Mouse (Mus musculus): ENCODE data around the gene Olfm3. TPM values are rescaled to one million over a fixed set of nuclear protein-coding genes. Genes with fewer than 3 reads are reported as not detected.

The Olfm3 gene
- 0.04 and 0.07 TPM in 2 replicates for polyA plus RNA-seq (2012; rRNA removed)

DNA sequence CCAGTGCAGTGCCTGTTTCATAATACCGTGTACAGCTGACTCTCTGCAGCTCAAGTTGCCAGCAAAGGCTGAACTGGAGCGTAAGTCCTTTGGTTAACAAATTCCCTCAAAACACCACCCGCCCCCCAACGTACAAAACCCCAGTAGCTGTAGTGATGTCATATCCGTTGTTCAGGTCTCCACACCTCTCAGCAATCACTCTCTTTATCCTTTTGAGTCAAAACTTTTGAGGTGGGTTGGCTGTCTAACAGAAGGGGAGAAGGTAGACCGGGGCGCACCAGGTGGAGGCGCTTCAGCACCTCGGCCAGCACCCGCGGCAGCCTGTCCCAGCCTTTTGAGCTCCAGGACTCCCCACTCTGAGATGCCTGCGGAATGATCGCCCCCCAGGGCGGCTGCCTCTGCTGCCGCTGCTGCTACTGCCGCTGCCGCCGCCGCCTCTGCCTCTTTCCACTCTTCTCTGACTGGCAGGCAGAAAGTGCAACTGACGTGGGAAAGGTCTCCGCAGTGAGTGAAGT, at the start of gene Olfm3:
Gene Olfm3, plus strand, starts transcription at position 155 of the 515 bp plus-strand sequence.
- no peak for DNase-seq
- Histone ChIP-seq H3K4me1 (replicated peaks; ENCODE audit: control insufficient read depth, insufficient read depth, low read length) (no peaks in the 10 kb centered on the region), H3K27ac (ENCODE audit: control insufficient read depth, insufficient read depth, low read length) (no peak within 1 kb of the TSS), H3K27me3 (ENCODE audit: control insufficient read depth, insufficient read depth, low read length) (no peaks in the 10 kb centered on the region), H3K4me3 (ENCODE audit: control insufficient read depth, insufficient read depth, low read length) (no peak within 1 kb of the TSS), H3K36me3 (ENCODE audit: control insufficient read depth, insufficient read depth, low read length) (no peaks in the 10 kb centered on the region)
- no peak for TF ChIP-seq POLR2A (IDR thresholded peaks at IDR 0.05; ENCODE audit: control insufficient read depth, extremely low read depth, insufficient read depth, low read length, poor library complexity)
- no peak for TF ChIP-seq CTCF (IDR thresholded peaks at IDR 0.05; ENCODE audit: borderline replicate concordance, control insufficient read depth, extremely low read depth, insufficient read depth, low read length, poor library complexity)
- 10% methylated on average over 21 of the region's 21 CpGs for WGBS

DNA sequence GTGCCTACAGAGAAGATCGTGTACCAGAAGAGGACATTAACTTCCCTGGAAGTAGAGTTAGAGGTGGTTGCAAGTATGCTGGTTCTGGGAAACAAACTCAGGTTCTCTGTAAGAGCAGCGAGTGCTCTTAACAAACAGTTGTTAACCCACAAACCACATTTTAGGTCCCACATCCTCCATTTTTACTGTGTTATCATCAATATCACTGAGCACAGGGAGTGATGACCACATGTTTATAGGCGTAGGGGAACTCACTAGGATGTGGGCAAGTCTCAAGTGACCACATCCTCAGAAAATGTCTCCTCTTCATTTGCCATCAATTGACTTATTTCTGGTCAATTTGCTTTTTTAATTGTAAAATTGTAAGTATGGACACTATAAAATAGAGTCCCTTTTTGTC, 14.1 kb upstream of the Olfm3 start:
- no peak for TF ChIP-seq CTCF (IDR thresholded peaks at IDR 0.05; ENCODE audit: borderline replicate concordance, control insufficient read depth, extremely low read depth, insufficient read depth, low read length, poor library complexity)
- no peak for TF ChIP-seq POLR2A (IDR thresholded peaks at IDR 0.05; ENCODE audit: control insufficient read depth, extremely low read depth, insufficient read depth, low read length, poor library complexity)
- 5% methylated on average over 3 of the region's 3 CpGs for WGBS
- DNase-seq: no peak
- no peaks in the 10 kb centered on the region for H3K27me3 ChIP-seq (ENCODE audit: control insufficient read depth, insufficient read depth, low read length)
- H3K4me1 ChIP-seq (replicated peaks; ENCODE audit: control insufficient read depth, insufficient read depth, low read length): no peaks in the 10 kb centered on the region
- H3K27ac ChIP-seq (ENCODE audit: control insufficient read depth, insufficient read depth, low read length): no peak overlapping the region
- H3K4me3 ChIP-seq (ENCODE audit: control insufficient read depth, insufficient read depth, low read length): no peak overlapping the region
- H3K36me3 ChIP-seq (ENCODE audit: control insufficient read depth, insufficient read depth, low read length): no peaks in the 10 kb centered on the region

DNA sequence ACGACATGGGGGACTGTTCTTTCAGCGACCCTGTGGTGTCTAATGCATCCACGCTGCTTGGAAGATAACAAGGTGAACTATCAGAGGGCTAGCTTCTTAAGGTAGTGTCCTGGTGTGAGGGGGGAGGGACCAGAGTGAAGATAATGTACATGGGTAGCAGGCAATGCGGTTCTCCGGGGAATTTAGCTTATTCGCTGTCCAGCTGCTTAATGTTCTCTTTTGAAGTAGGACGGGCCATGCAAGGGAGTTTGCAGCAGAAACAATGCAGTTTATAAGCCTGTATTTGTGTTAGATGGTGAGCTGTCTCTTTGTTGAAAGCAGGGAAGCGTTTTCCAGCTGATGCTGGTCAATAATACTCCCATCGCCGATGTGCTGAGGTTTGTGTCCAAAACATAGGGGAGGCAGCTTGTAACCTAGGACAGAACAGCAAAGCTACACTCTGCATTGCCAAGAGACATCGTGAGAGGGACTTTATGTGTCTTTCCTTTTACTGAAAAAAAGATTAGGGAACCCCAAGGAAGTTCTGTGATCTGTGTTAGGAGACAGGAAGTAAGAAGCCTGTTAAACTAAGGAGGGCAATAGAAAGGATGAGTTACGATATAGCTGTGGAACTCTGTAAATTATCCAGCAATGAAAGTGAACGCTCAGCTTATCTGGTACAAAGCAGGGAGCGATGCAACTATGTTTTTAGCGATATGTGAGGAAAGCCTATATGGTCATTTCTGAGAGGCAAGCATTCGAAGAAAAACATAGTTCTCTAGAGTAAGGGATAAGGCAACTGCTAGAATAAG, 950 bp downstream of the Olfm3 start:
- no peak for DNase-seq
- 26% methylated on average over 16 of the region's 16 CpGs for WGBS
- no peak overlapping the region for H3K27ac ChIP-seq (ENCODE audit: control insufficient read depth, insufficient read depth, low read length)
- H3K4me1 ChIP-seq (replicated peaks; ENCODE audit: control insufficient read depth, insufficient read depth, low read length): no peaks in the 10 kb centered on the region
- no peak for TF ChIP-seq POLR2A (IDR thresholded peaks at IDR 0.05; ENCODE audit: control insufficient read depth, extremely low read depth, insufficient read depth, low read length, poor library complexity)
- no peak for TF ChIP-seq CTCF (IDR thresholded peaks at IDR 0.05; ENCODE audit: borderline replicate concordance, control insufficient read depth, extremely low read depth, insufficient read depth, low read length, poor library complexity)
- H3K4me3 ChIP-seq (ENCODE audit: control insufficient read depth, insufficient read depth, low read length): no peak overlapping the region
- H3K27me3 ChIP-seq (ENCODE audit: control insufficient read depth, insufficient read depth, low read length): no peaks in the 10 kb centered on the region
- no peaks in the 10 kb centered on the region for H3K36me3 ChIP-seq (ENCODE audit: control insufficient read depth, insufficient read depth, low read length)

GRCm38 (mm10) chr3:114907537-114907936, 3.7 kb downstream of the Olfm3 start:
- Histone ChIP-seq H3K36me3 (ENCODE audit: control insufficient read depth, insufficient read depth, low read length) (no peaks in the 10 kb centered on the region), H3K4me3 (ENCODE audit: control insufficient read depth, insufficient read depth, low read length) (no peak overlapping the region), H3K27me3 (ENCODE audit: control insufficient read depth, insufficient read depth, low read length) (no peaks in the 10 kb centered on the region), H3K27ac (ENCODE audit: control insufficient read depth, insufficient read depth, low read length) (no peak overlapping the region), H3K4me1 (replicated peaks; ENCODE audit: control insufficient read depth, insufficient read depth, low read length) (no peaks in the 10 kb centered on the region)
- no peak for DNase-seq
- TF ChIP-seq POLR2A (IDR thresholded peaks at IDR 0.05; ENCODE audit: control insufficient read depth, extremely low read depth, insufficient read depth, low read length, poor library complexity) (no peak), CTCF (IDR thresholded peaks at IDR 0.05; ENCODE audit: borderline replicate concordance, control insufficient read depth, extremely low read depth, insufficient read depth, low read length, poor library complexity) (no peak)

DNA sequence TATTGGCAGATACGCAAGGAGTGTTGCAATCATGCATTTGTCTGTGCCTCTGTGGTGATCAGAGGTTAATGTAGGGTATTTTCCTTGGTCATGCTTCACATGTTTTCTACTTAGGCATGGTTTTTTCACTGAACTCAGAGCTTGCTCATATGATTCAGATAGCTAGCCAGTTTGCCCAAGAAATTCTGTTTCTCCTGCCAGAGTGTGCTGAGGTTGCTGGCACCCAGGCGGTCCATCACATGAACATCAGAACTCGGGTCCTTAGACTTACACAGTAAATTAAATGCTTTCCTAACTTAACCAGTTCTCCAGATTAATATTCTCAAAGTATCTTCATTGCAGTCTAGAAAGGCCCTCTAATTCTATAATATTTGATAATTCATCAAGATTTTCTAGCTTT, 5.0 kb downstream of the Olfm3 start:
- WGBS: 86% methylated on average over 3 of the region's 3 CpGs
- Histone ChIP-seq H3K4me3 (ENCODE audit: control insufficient read depth, insufficient read depth, low read length) (no peak overlapping the region), H3K36me3 (ENCODE audit: control insufficient read depth, insufficient read depth, low read length) (no peaks in the 10 kb centered on the region), H3K27me3 (ENCODE audit: control insufficient read depth, insufficient read depth, low read length) (no peaks in the 10 kb centered on the region), H3K27ac (ENCODE audit: control insufficient read depth, insufficient read depth, low read length) (no peak overlapping the region), H3K4me1 (replicated peaks; ENCODE audit: control insufficient read depth, insufficient read depth, low read length) (no peaks in the 10 kb centered on the region)
- no peak for DNase-seq
- TF ChIP-seq CTCF (IDR thresholded peaks at IDR 0.05; ENCODE audit: borderline replicate concordance, control insufficient read depth, extremely low read depth, insufficient read depth, low read length, poor library complexity) (no peak), POLR2A (IDR thresholded peaks at IDR 0.05; ENCODE audit: control insufficient read depth, extremely low read depth, insufficient read depth, low read length, poor library complexity) (no peak)

DNA sequence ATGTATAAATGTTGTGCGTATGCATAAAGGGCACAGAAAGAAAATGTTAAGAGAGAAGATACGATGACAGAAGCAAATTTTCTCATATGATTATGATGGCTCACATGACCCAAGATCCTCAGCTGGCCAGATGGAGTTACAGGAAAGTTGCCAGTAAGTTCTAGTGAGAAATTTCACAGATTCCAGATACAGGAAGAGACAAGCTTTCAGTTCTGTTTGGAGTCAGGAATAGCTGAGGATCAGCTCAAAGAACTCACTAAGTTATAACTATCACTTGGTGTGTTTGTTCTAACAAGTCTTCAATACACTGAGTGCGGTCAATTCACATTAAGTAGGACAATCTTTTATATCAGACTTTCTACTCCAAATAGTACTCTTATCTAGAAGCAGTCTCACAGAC, 16.2 kb downstream of the Olfm3 start:
- WGBS: 93% methylated on average over 3 of the region's 3 CpGs
- no peaks in the 10 kb centered on the region for H3K4me1 ChIP-seq (replicated peaks; ENCODE audit: control insufficient read depth, insufficient read depth, low read length)
- TF ChIP-seq CTCF (IDR thresholded peaks at IDR 0.05; ENCODE audit: borderline replicate concordance, control insufficient read depth, extremely low read depth, insufficient read depth, low read length, poor library complexity): no peak
- TF ChIP-seq POLR2A (IDR thresholded peaks at IDR 0.05; ENCODE audit: control insufficient read depth, extremely low read depth, insufficient read depth, low read length, poor library complexity): no peak
- no peak overlapping the region for H3K4me3 ChIP-seq (ENCODE audit: control insufficient read depth, insufficient read depth, low read length)
- DNase-seq: no peak
- H3K27ac ChIP-seq (ENCODE audit: control insufficient read depth, insufficient read depth, low read length): no peak overlapping the region
- no peaks in the 10 kb centered on the region for H3K36me3 ChIP-seq (ENCODE audit: control insufficient read depth, insufficient read depth, low read length)
- no peaks in the 10 kb centered on the region for H3K27me3 ChIP-seq (ENCODE audit: control insufficient read depth, insufficient read depth, low read length)

All from thymus, adult 2 months (tissue).